Mouse (Mus musculus): ENCODE measurements around the gene Prpf6. TPM values are rescaled to one million over a fixed set of nuclear protein-coding genes. Genes with fewer than 3 reads are reported as not detected.

Gene Prpf6
- polyA plus RNA-seq, 1 experiment: 10.4 TPM

- no peaks in the 10 kb centered on the region for H3K36me3 ChIP-seq (ENCODE audit: control insufficient read depth, insufficient read depth, low read length)
- WGBS: 90% methylated on average over 8 of the region's 8 CpGs
- H3K27me3 ChIP-seq (ENCODE audit: control insufficient read depth, insufficient read depth, low read length): no peaks in the 10 kb centered on the region
- no peaks in the 10 kb centered on the region for H3K4me1 ChIP-seq (ENCODE audit: control insufficient read depth, insufficient read depth, insufficient read length, low read length)
- H3K27ac ChIP-seq (ENCODE audit: insufficient read depth, low read depth, low read length): no peak overlapping the region
- no peak overlapping the region for H3K4me3 ChIP-seq (ENCODE audit: low read depth, low read length)
- TF ChIP-seq POLR2A (IDR thresholded peaks at IDR 0.05; ENCODE audit: low read depth, low read length) (no peak), CTCF (IDR thresholded peaks at IDR 0.05; ENCODE audit: extremely low read depth, insufficient read length, insufficient replicate concordance, low read depth, low read length) (no peak)
Observed at GRCm38 (mm10) chr2:181687586-181687985, 95.9 kb downstream of the Prpf6 start.

- Histone ChIP-seq H3K27ac (ENCODE audit: insufficient read depth, low read depth, low read length) (no peak overlapping the region), H3K4me1 (ENCODE audit: control insufficient read depth, insufficient read depth, insufficient read length, low read length) (peaks cover 6% of the 10 kb centered on the region), H3K36me3 (ENCODE audit: control insufficient read depth, insufficient read depth, low read length) (no peaks in the 10 kb centered on the region), H3K4me3 (ENCODE audit: low read depth, low read length) (no peak overlapping the region), H3K27me3 (ENCODE audit: control insufficient read depth, insufficient read depth, low read length) (0 out of 2 replicates have a peak, but pooled peaks cover 3% of the 10 kb centered on the region)
- TF ChIP-seq CTCF (IDR thresholded peaks at IDR 0.05; ENCODE audit: extremely low read depth, insufficient read length, insufficient replicate concordance, low read depth, low read length) (no peak), POLR2A (IDR thresholded peaks at IDR 0.05; ENCODE audit: low read depth, low read length) (no peak)
- 90% methylated on average over 10 of the region's 10 CpGs for WGBS
Observed at GRCm38 (mm10) chr2:181689466-181690160, 97.9 kb downstream of the Prpf6 start.

- Histone ChIP-seq H3K27me3 (ENCODE audit: control insufficient read depth, insufficient read depth, low read length) (0 out of 2 replicates have a peak, but pooled peaks cover 6% of the 10 kb centered on the region), H3K27ac (ENCODE audit: insufficient read depth, low read depth, low read length) (no peak overlapping the region), H3K4me1 (ENCODE audit: control insufficient read depth, insufficient read depth, insufficient read length, low read length) (peaks cover 6% of the 10 kb centered on the region), H3K4me3 (ENCODE audit: low read depth, low read length) (peak overlapping the region; percentile 27), H3K36me3 (ENCODE audit: control insufficient read depth, insufficient read depth, low read length) (no peaks in the 10 kb centered on the region)
- 89% methylated on average over 6 of the region's 6 CpGs for WGBS
- no peak for TF ChIP-seq CTCF (IDR thresholded peaks at IDR 0.05; ENCODE audit: extremely low read depth, insufficient read length, insufficient replicate concordance, low read depth, low read length)
- TF ChIP-seq POLR2A (IDR thresholded peaks at IDR 0.05; ENCODE audit: low read depth, low read length): no peak
Observed at GRCm38 (mm10) chr2:181691083-181691482, 99.4 kb downstream of the Prpf6 start.

GRCm38 (mm10) chr2:181691571-181691970, 99.9 kb downstream of the Prpf6 start:
- Histone ChIP-seq H3K27me3 (ENCODE audit: control insufficient read depth, insufficient read depth, low read length) (0 out of 2 replicates have a peak, but pooled peaks cover 6% of the 10 kb centered on the region), H3K36me3 (ENCODE audit: control insufficient read depth, insufficient read depth, low read length) (no peaks in the 10 kb centered on the region), H3K27ac (ENCODE audit: insufficient read depth, low read depth, low read length) (no peak overlapping the region), H3K4me1 (ENCODE audit: control insufficient read depth, insufficient read depth, insufficient read length, low read length) (peaks cover 6% of the 10 kb centered on the region), H3K4me3 (ENCODE audit: low read depth, low read length) (peak overlapping the region; percentile 27)
- 84% methylated on average over 4 of the region's 4 CpGs for WGBS
- TF ChIP-seq CTCF (IDR thresholded peaks at IDR 0.05; ENCODE audit: extremely low read depth, insufficient read length, insufficient replicate concordance, low read depth, low read length) (no peak), POLR2A (IDR thresholded peaks at IDR 0.05; ENCODE audit: low read depth, low read length) (no peak)

GRCm38 (mm10) chr2:181692304-181692703, 100.6 kb downstream of the Prpf6 start:
- Histone ChIP-seq H3K4me1 (ENCODE audit: control insufficient read depth, insufficient read depth, insufficient read length, low read length) (peaks cover 6% of the 10 kb centered on the region), H3K36me3 (ENCODE audit: control insufficient read depth, insufficient read depth, low read length) (no peaks in the 10 kb centered on the region), H3K27ac (ENCODE audit: insufficient read depth, low read depth, low read length) (no peak overlapping the region), H3K27me3 (ENCODE audit: control insufficient read depth, insufficient read depth, low read length) (0 out of 2 replicates have a peak, but pooled peaks cover 6% of the 10 kb centered on the region), H3K4me3 (ENCODE audit: low read depth, low read length) (peak overlapping the region; percentile 23; the same call in 1 of the 2 replicates)
- 86% methylated on average over 3 of the region's 3 CpGs for WGBS
- TF ChIP-seq POLR2A (IDR thresholded peaks at IDR 0.05; ENCODE audit: low read depth, low read length) (no peak), CTCF (IDR thresholded peaks at IDR 0.05; ENCODE audit: extremely low read depth, insufficient read length, insufficient replicate concordance, low read depth, low read length) (no peak)

- 1% methylated on average over 75 of the region's 75 CpGs for WGBS
- peak within 1 kb of the TSS; percentile 57; the same call in 1 of the 2 replicates for H3K27ac ChIP-seq (ENCODE audit: insufficient read depth, low read depth, low read length)
- no peak for TF ChIP-seq CTCF (IDR thresholded peaks at IDR 0.05; ENCODE audit: extremely low read depth, insufficient read length, insufficient replicate concordance, low read depth, low read length)
- no peak; the same call in 1 of the 2 replicates for TF ChIP-seq POLR2A (IDR thresholded peaks at IDR 0.05; ENCODE audit: low read depth, low read length)
Observed at GRCm38 (mm10) chr2:181693339-181694280, 101.9 kb downstream of the Prpf6 start, which contains the start of gene Rgs19. Rgs19 (minus strand) TSS chr2:181693977.

More at GRCm38 (mm10) chr2:181693339-181694280, 101.9 kb downstream of the Prpf6 start, which contains the start of gene Rgs19:
- Histone ChIP-seq H3K4me3 (ENCODE audit: low read depth, low read length) (peak within 1 kb of the TSS; percentile 73), H3K36me3 (ENCODE audit: control insufficient read depth, insufficient read depth, low read length) (no peaks in the 10 kb centered on the region), H3K27me3 (ENCODE audit: control insufficient read depth, insufficient read depth, low read length) (0 out of 2 replicates have a peak, but pooled peaks cover 6% of the 10 kb centered on the region), H3K4me1 (ENCODE audit: control insufficient read depth, insufficient read depth, insufficient read length, low read length) (peaks cover 6% of the 10 kb centered on the region)

Data from small intestine, adult 2 months (tissue).